Comparison of ENCODE assay signal across 9 mouse cellular contexts in the genomic region with DNA sequence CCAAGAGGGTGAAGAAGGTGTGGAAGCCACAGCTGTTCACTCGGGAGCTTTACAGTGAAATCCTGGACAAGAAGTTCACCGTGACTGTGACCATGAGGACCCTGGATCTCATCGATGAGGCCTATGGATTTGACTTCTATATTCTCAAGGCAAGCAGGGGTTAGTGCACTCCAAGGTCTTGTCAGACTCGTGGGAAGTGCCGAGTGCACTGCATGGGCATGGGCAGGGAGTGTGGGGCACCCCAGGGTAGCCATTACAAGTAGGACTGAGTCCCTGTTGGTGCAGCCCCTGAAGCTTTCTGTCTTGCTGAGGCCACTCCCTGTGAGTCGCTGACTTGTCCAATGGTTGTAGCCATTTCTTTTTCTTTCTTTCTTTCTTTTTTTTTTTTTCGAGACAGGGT. TPM values are rescaled to one million over a fixed set of nuclear protein-coding genes. Genes with fewer than 3 reads are reported as not detected.
A peak's percentile ranks its signal among the peaks of the same experiment; 100 is the strongest.
DNase-seq lines count a peak whose midpoint lies in the region; ATAC-seq and TF ChIP-seq lines count a peak whose summit lies in the region.
"Had no signal": no experiment of that assay in that cellular context is flagged by ENCODE, and none has a peak within 500 bp of the region (broad histone marks: within the 10 kb centered on the region; RNA-seq: fewer than 3 reads in every experiment).

No protein-coding gene starts in this region.

- peaks cover 45% of the 10 kb centered on the region for H3K36me3 ChIP-seq in heart, embryonic 14.5 days (ENCODE audit: control insufficient read depth, insufficient read depth, low read length)
- H3K36me3 ChIP-seq in MEL (ENCODE audit: control insufficient read depth in 1 of 2, insufficient read depth in 2 of 2, low read length in 2 of 2): no peaks in the 10 kb centered on the region; a peak in 3 of 4 replicates
- H3K36me3 ChIP-seq in hindbrain, embryonic 12.5 days: peaks cover 46% of the 10 kb centered on the region
- peaks cover 47% of the 10 kb centered on the region for H3K36me3 ChIP-seq in midbrain, embryonic 12.5 days

- no peak for TF ChIP-seq EP300 in MEL (IDR thresholded peaks at IDR 0.05; ENCODE audit: low read depth in 1 of 2, low read length in 2 of 2)

- H3K9ac ChIP-seq in heart, embryonic 14.5 days (ENCODE audit: low read length): peak overlapping the region; percentile 90
- peak overlapping the region; percentile 88 for H3K9ac ChIP-seq in MEL (ENCODE audit: control insufficient read depth, low read depth, low read length, poor library complexity, severe bottlenecking)
- peak overlapping the region; percentile 77 for H3K9ac ChIP-seq in hindbrain, embryonic 12.5 days
- peak overlapping the region; percentile 73; the same call in 1 of the 2 replicates for H3K9ac ChIP-seq in midbrain, embryonic 12.5 days (replicated peaks)

- no peak overlapping the region for H3K27ac ChIP-seq in heart, embryonic 14.5 days (replicated peaks in 1 of 2; ENCODE audit: control insufficient read depth in 1 of 2, insufficient read depth in 1 of 2, low read depth in 2 of 2, low read length in 2 of 2)
- H3K27ac ChIP-seq in MEL (ENCODE audit: control insufficient read depth, low read depth, low read length): no peak overlapping the region
- no peak overlapping the region for H3K27ac ChIP-seq in hindbrain, embryonic 12.5 days
- no peak overlapping the region for H3K27ac ChIP-seq in midbrain, embryonic 12.5 days (replicated peaks)

- H3K9me3 ChIP-seq in heart, embryonic 14.5 days (ENCODE audit: control insufficient read depth, low read length): no peaks in the 10 kb centered on the region
- H3K9me3 ChIP-seq in MEL (replicated peaks; ENCODE audit: insufficient read depth, low read length): no peaks in the 10 kb centered on the region
- no peaks in the 10 kb centered on the region for H3K9me3 ChIP-seq in hindbrain, embryonic 12.5 days (replicated peaks)
- no peaks in the 10 kb centered on the region for H3K9me3 ChIP-seq in midbrain, embryonic 12.5 days

- peak overlapping the region; percentile 68 for H3K4me2 ChIP-seq in heart, embryonic 14.5 days (ENCODE audit: low read length)
- peak overlapping the region; percentile 93 for H3K4me2 ChIP-seq in hindbrain, embryonic 12.5 days (replicated peaks)
- peak overlapping the region; percentile 86 for H3K4me2 ChIP-seq in midbrain, embryonic 12.5 days (replicated peaks)

- no peak for TF ChIP-seq CTCF in MEL (IDR thresholded peaks at IDR 0.05 in 2 of 3, conservative IDR thresholded peaks at IDR 0.05 in 1 of 3; ENCODE audit: control insufficient read depth in 1 of 3, insufficient read depth in 1 of 3, low read depth in 2 of 3, low read length in 3 of 3, poor library complexity in 1 of 3, severe bottlenecking in 1 of 3)

- peak overlapping the region; percentile 85 to 87; a peak in 2 of 4 replicates for H3K4me3 ChIP-seq in heart, embryonic 14.5 days (ENCODE audit: control insufficient read depth in 1 of 2, insufficient read depth in 1 of 2, low read depth in 1 of 2, low read length in 2 of 2)
- peak overlapping the region; percentile 80 to 94; a peak in 3 of 4 replicates for H3K4me3 ChIP-seq in MEL (ENCODE audit: control insufficient read depth in 1 of 2, insufficient read depth in 1 of 2, low read depth in 2 of 2, low read length in 2 of 2)
- peak overlapping the region; percentile 78 for H3K4me3 ChIP-seq in hindbrain, embryonic 12.5 days
- H3K4me3 ChIP-seq in midbrain, embryonic 12.5 days: peak overlapping the region; percentile 77

- no peak for TF ChIP-seq RAD21 in MEL (IDR thresholded peaks at IDR 0.05; ENCODE audit: low read depth, low read length)

- H3K79me2 ChIP-seq in MEL (ENCODE audit: control insufficient read depth, insufficient read depth, low read length, poor library complexity): peaks cover 15% of the 10 kb centered on the region

- H3K4me1 ChIP-seq in heart, embryonic 14.5 days (ENCODE audit: control insufficient read depth in 2 of 2, insufficient read depth in 2 of 2, low read length in 2 of 2): peaks cover 3 to 7% of the 10 kb centered on the region in 2 experiments; a peak in 2 of 4 replicates
- H3K4me1 ChIP-seq in MEL (ENCODE audit: control insufficient read depth in 1 of 2, insufficient read depth in 2 of 2, low read length in 2 of 2): peaks cover 0 to 10% of the 10 kb centered on the region in 2 experiments; a peak in 2 of 4 replicates
- H3K4me1 ChIP-seq in hindbrain, embryonic 12.5 days: peaks cover 14% of the 10 kb centered on the region
- peaks cover 20% of the 10 kb centered on the region for H3K4me1 ChIP-seq in midbrain, embryonic 12.5 days

- no peak for TF ChIP-seq POLR2A in MEL (IDR thresholded peaks at IDR 0.05; ENCODE audit: control insufficient read depth in 1 of 2, insufficient read depth in 1 of 2, low read depth in 1 of 2, low read length in 2 of 2, poor library complexity in 1 of 2)

- no peak for DNase-seq in heart, adult 18-20 months
- no peak for DNase-seq in MEL (ENCODE audit: low read depth, low spot score)
- no peak for DNase-seq in thymus, postnatal 14 days
- no peak for DNase-seq in frontal cortex, postnatal 25 days (ENCODE audit: low spot score in 2 of 2)
- no peak for DNase-seq in adrenal gland, adult 18-20 months (ENCODE audit: low spot score in 2 of 2)

- WGBS in heart, embryonic 14.5 days: 88% methylated on average over 7 of the region's 7 CpGs
- WGBS in hindbrain, embryonic 12.5 days: 91% methylated on average over 7 of the region's 7 CpGs
- 92% methylated on average over 7 of the region's 7 CpGs for WGBS in midbrain, embryonic 12.5 days

- no peaks in the 10 kb centered on the region; the same call in 1 of the 2 replicates for H3K27me3 ChIP-seq in heart, embryonic 14.5 days (ENCODE audit: control insufficient read depth, insufficient read depth, low read length)
- no peaks in the 10 kb centered on the region for H3K27me3 ChIP-seq in MEL (ENCODE audit: control insufficient read depth in 1 of 2, insufficient read depth in 2 of 2, low read length in 2 of 2)
- no peaks in the 10 kb centered on the region for H3K27me3 ChIP-seq in hindbrain, embryonic 12.5 days
- H3K27me3 ChIP-seq in midbrain, embryonic 12.5 days: peaks cover 48% of the 10 kb centered on the region

- no peak for ATAC-seq in heart, embryonic 14.5 days (ENCODE audit: insufficient number of reproducible peaks, insufficient read depth, low FRiP score, low read depth)
- no peak for ATAC-seq in hindbrain, embryonic 12.5 days (ENCODE audit: low FRiP score)
- no peak for ATAC-seq in midbrain, embryonic 12.5 days (ENCODE audit: low FRiP score, low read depth)

TF ChIP-seq in MEL, 35 proteins besides CTCF, POLR2A, EP300 and RAD21 (continues in another document):
- TF ChIP-seq KAT2A (conservative IDR thresholded peaks at IDR 0.05; ENCODE audit: low read depth, low read length) (no peak), E2F4 (IDR thresholded peaks at IDR 0.05; ENCODE audit: borderline replicate concordance, low read depth, low read length) (no peak), ZMIZ1 (IDR thresholded peaks at IDR 0.05; ENCODE audit: low read depth, low read length) (no peak)

RNA-seq across cellular contexts. Expression of a gene that starts 1.3 kb away (rescaled TPM):
- 224 and 237 TPM in 2 replicates for polyA plus RNA-seq in heart, embryonic 14.5 days (2014; fragmentation: Nextera tagmentation; extraction: Ambion mirVana)
- total RNA-seq in heart, adult 18-20 months (2021): 100 to 1,000 TPM; 165 to 179 TPM
- 164 and 165 TPM in 2 replicates for total RNA-seq in MEL (2012; rRNA removed)
- 100 to 1,000 TPM; 148 to 174 TPM for polyA plus RNA-seq in MEL (2012; ENCODE audit: insufficient read depth in 1 of 2, insufficient read length in 2 of 2, low read depth in 1 of 2, low replicate concordance in 2 of 2, missing spikeins in 1 of 2)
- 171 and 184 TPM in 2 replicates for polyA plus RNA-seq in hindbrain, embryonic 12.5 days (2016; fragmentation: Nextera tagmentation; extraction: Ambion mirVana)
- 194 and 210 TPM in 2 replicates for polyA plus RNA-seq in midbrain, embryonic 12.5 days (2016; fragmentation: Nextera tagmentation; extraction: Ambion mirVana)
- total RNA-seq in adrenal gland, adult 18-20 months (2021): 10 to 100 TPM; 84.1 to 87.5 TPM

RNA-seq across cellular contexts. Expression of a gene that starts 11.5 kb away (rescaled TPM):
- 0.44 and 0.58 TPM in 2 replicates for polyA plus RNA-seq in heart, embryonic 14.5 days (2014; fragmentation: Nextera tagmentation; extraction: Ambion mirVana)
- total RNA-seq in heart, adult 18-20 months (2021): 1 to 10 TPM; 5.0 to 6.7 TPM
- 4.4 and 4.7 TPM in 2 replicates for total RNA-seq in MEL (2012; rRNA removed)
- polyA plus RNA-seq in MEL (2012; ENCODE audit: insufficient read depth in 1 of 2, insufficient read length in 2 of 2, low read depth in 1 of 2, low replicate concordance in 2 of 2, missing spikeins in 1 of 2): 10 to 100 TPM in 1 of 2 experiments, not detected in 1; 16.7 TPM
- 2.9 and 3.0 TPM in 2 replicates for polyA plus RNA-seq in hindbrain, embryonic 12.5 days (2016; fragmentation: Nextera tagmentation; extraction: Ambion mirVana)
- polyA plus RNA-seq in midbrain, embryonic 12.5 days (2016; fragmentation: Nextera tagmentation; extraction: Ambion mirVana): 2.1 and 2.9 TPM in 2 replicates
- 1 to 10 TPM; 6.4 to 7.6 TPM for total RNA-seq in adrenal gland, adult 18-20 months (2021)

RNA-seq across cellular contexts. Expression of a gene that starts 13.9 kb away (rescaled TPM):
- polyA plus RNA-seq in heart, embryonic 14.5 days (2014; fragmentation: Nextera tagmentation; extraction: Ambion mirVana): 10.9 and 11.9 TPM in 2 replicates
- 10 to 100 TPM; 17.0 to 19.7 TPM for total RNA-seq in heart, adult 18-20 months (2021)
- 32.1 and 33.5 TPM in 2 replicates for total RNA-seq in MEL (2012; rRNA removed)
- 10 to 100 TPM in 1 of 2 experiments, not detected in 1; 54.2 TPM for polyA plus RNA-seq in MEL (2012; ENCODE audit: insufficient read depth in 1 of 2, insufficient read length in 2 of 2, low read depth in 1 of 2, low replicate concordance in 2 of 2, missing spikeins in 1 of 2)
- 17.7 and 19.4 TPM in 2 replicates for polyA plus RNA-seq in hindbrain, embryonic 12.5 days (2016; fragmentation: Nextera tagmentation; extraction: Ambion mirVana)
- 17.6 and 18.2 TPM in 2 replicates for polyA plus RNA-seq in midbrain, embryonic 12.5 days (2016; fragmentation: Nextera tagmentation; extraction: Ambion mirVana)
- 10 to 100 TPM; 38.6 to 46.8 TPM for total RNA-seq in adrenal gland, adult 18-20 months (2021)

RNA-seq across cellular contexts. Expression of a gene that starts 29.2 kb away (rescaled TPM):
- 58.5 and 68.2 TPM in 2 replicates for polyA plus RNA-seq in heart, embryonic 14.5 days (2014; fragmentation: Nextera tagmentation; extraction: Ambion mirVana)
- total RNA-seq in heart, adult 18-20 months (2021): 1 to 10 TPM; 4.7 to 5.1 TPM
- total RNA-seq in MEL (2012; rRNA removed): 89.1 and 115 TPM in 2 replicates
- polyA plus RNA-seq in MEL (2012; ENCODE audit: insufficient read depth in 1 of 2, insufficient read length in 2 of 2, low read depth in 1 of 2, low replicate concordance in 2 of 2, missing spikeins in 1 of 2): 100 to 1,000 TPM; 125 to 430 TPM
- polyA plus RNA-seq in hindbrain, embryonic 12.5 days (2016; fragmentation: Nextera tagmentation; extraction: Ambion mirVana): 50.4 and 52.9 TPM in 2 replicates
- 48.0 and 50.7 TPM in 2 replicates for polyA plus RNA-seq in midbrain, embryonic 12.5 days (2016; fragmentation: Nextera tagmentation; extraction: Ambion mirVana)
- 1 to 10 TPM; 2.9 to 3.2 TPM for total RNA-seq in adrenal gland, adult 18-20 months (2021)
- total RNA-seq: monocyte, adult 5-6 weeks had no signal

RNA-seq across cellular contexts. Expression of a gene that starts 34.4 kb away (rescaled TPM):
- polyA plus RNA-seq in heart, embryonic 14.5 days (2014; fragmentation: Nextera tagmentation; extraction: Ambion mirVana): 33.0 and 39.5 TPM in 2 replicates
- 10 to 100 TPM; 11.9 to 12.8 TPM for total RNA-seq in heart, adult 18-20 months (2021)
- 6.5 TPM in 2 replicates for total RNA-seq in MEL (2012; rRNA removed)
- polyA plus RNA-seq in MEL (2012; ENCODE audit: insufficient read depth in 1 of 2, insufficient read length in 2 of 2, low read depth in 1 of 2, low replicate concordance in 2 of 2, missing spikeins in 1 of 2): 10 to 100 TPM in 1 of 2 experiments, not detected in 1; 11.3 TPM
- 33.1 and 33.8 TPM in 2 replicates for polyA plus RNA-seq in hindbrain, embryonic 12.5 days (2016; fragmentation: Nextera tagmentation; extraction: Ambion mirVana)
- 25.1 and 27.7 TPM in 2 replicates for polyA plus RNA-seq in midbrain, embryonic 12.5 days (2016; fragmentation: Nextera tagmentation; extraction: Ambion mirVana)
- 10 to 100 TPM; 23.8 to 25.0 TPM for total RNA-seq in adrenal gland, adult 18-20 months (2021)
